Mouse (Mus musculus) ES-Bruce4 (cell line): ENCODE data around the gene Tas2r119. TPM values are rescaled to one million over a fixed set of nuclear protein-coding genes. Genes with fewer than 3 reads are reported as not detected.
"Not testable (repeated sequence)": the region's sequence is repeated elsewhere in the genome, so short reads cannot be mapped to it uniquely, and the experiment has no call there.

Source experiments
- H3K27ac ChIP-seq: 2 replicates; pipeline ENCODE4 v1.5.1; 2012; ENCODE audit warnings: low read length, inconsistent platforms; ENCODE audit not compliant: insufficient read depth
- H3K27me3 ChIP-seq: 2 replicates; pipeline ENCODE4 v1.6.1; 2012; ENCODE audit warnings: mild to moderate bottlenecking, low read length, inconsistent platforms; ENCODE audit not compliant: control insufficient read depth, poor library complexity, insufficient read depth, severe bottlenecking
- H3K36me3 ChIP-seq: 2 replicates; pipeline ENCODE4 v1.6.1; 2012; ENCODE audit warnings: inconsistent platforms, mild to moderate bottlenecking, low read length, moderate library complexity; ENCODE audit not compliant: control insufficient read depth, poor library complexity, insufficient read depth, severe bottlenecking
- H3K4me1 ChIP-seq: one replicate; pipeline ENCODE4 v1.8.1; 2011; ENCODE audit warnings: low read length; ENCODE audit not compliant: control insufficient read depth, insufficient read depth
- H3K4me3 ChIP-seq: 2 replicates; pipeline ENCODE4 v1.5.1; 2011; ENCODE audit warnings: low read depth, mild to moderate bottlenecking, low read length
- H3K9ac ChIP-seq: 2 replicates; pipeline ENCODE4 v1.6.1; 2012; ENCODE audit warnings: low read depth, mild to moderate bottlenecking, inconsistent platforms; ENCODE audit not compliant: poor library complexity, severe bottlenecking
- H3K9me3 ChIP-seq: replicated peaks from 2 replicates; pipeline ENCODE4 v1.6.1; 2012; ENCODE audit warnings: mild to moderate bottlenecking, low read length, inconsistent platforms; ENCODE audit not compliant: control insufficient read depth, poor library complexity, insufficient read depth, severe bottlenecking
- CTCF ChIP-seq: IDR thresholded peaks from one replicate; pipeline ENCODE4 v1.8.1; 2011; ENCODE audit warnings: low read depth, low read length
- EP300 ChIP-seq: IDR thresholded peaks from 2 replicates; pipeline ENCODE4 v1.6.1; 2011; ENCODE audit warnings: low read depth, low read length; ENCODE audit not compliant: insufficient read depth
- POLR2A ChIP-seq: IDR thresholded peaks from one replicate; pipeline ENCODE4 v1.8.1; 2011; ENCODE audit warnings: low read length; ENCODE audit not compliant: insufficient read depth
- polyA plus RNA-seq: library from polyadenylated mRNA; stranded (reverse); fragments of >200 nt; gene quantifications from 2 replicates; pipeline ENCODE4 v1.2.4, GENCODE M21; 2011; ENCODE audit warnings: low read depth; ENCODE audit not compliant: missing spikeins, insufficient read depth, insufficient read length

The Tas2r119 gene
- polyA plus RNA-seq, 1 experiment, result not detected

- H3K36me3 ChIP-seq, result no peaks in the 10 kb centered on the region
- H3K9me3 ChIP-seq, result no peaks in the 10 kb centered on the region
- no peak overlapping the region for H3K27ac ChIP-seq
- no peak for TF ChIP-seq CTCF
- no peak for TF ChIP-seq POLR2A
- no peak for TF ChIP-seq EP300
- no peaks in the 10 kb centered on the region for H3K27me3 ChIP-seq
- no peak overlapping the region for H3K9ac ChIP-seq
- no peak overlapping the region for H3K4me3 ChIP-seq
- H3K4me1 ChIP-seq, result no peaks in the 10 kb centered on the region
Observed at GRCm38 (mm10) chr15:32198561-32198960, 21.5 kb downstream of the Tas2r119 start.

- Histone ChIP-seq H3K27me3 (no peaks in the 10 kb centered on the region), H3K9ac (no peak overlapping the region), H3K36me3 (no peaks in the 10 kb centered on the region), H3K27ac (no peak overlapping the region), H3K9me3 (no peaks in the 10 kb centered on the region), H3K4me3 (no peak overlapping the region), H3K4me1 (no peaks in the 10 kb centered on the region)
- no peak for TF ChIP-seq POLR2A
- no peak for TF ChIP-seq EP300
- no peak for TF ChIP-seq CTCF
Observed at GRCm38 (mm10) chr15:32203242-32203641, 26.2 kb downstream of the Tas2r119 start.

GRCm38 (mm10) chr15:32204908-32205307 lies 27.8 kb downstream of the Tas2r119 start:
- no peaks in the 10 kb centered on the region for H3K9me3 ChIP-seq
- H3K36me3 ChIP-seq, result no peaks in the 10 kb centered on the region
- no peak overlapping the region for H3K27ac ChIP-seq
- no peak overlapping the region for H3K4me3 ChIP-seq
- H3K9ac ChIP-seq, result no peak overlapping the region
- TF ChIP-seq POLR2A (no peak), EP300 (no peak), CTCF (no peak)
- H3K4me1 ChIP-seq, result no peaks in the 10 kb centered on the region
- H3K27me3 ChIP-seq, result no peaks in the 10 kb centered on the region

- not testable (repeated sequence) for H3K4me3 ChIP-seq, H3K27ac ChIP-seq, H3K36me3 ChIP-seq, H3K9ac ChIP-seq, H3K27me3 ChIP-seq, H3K9me3 ChIP-seq, H3K4me1 ChIP-seq
Observed at GRCm38 (mm10) chr15:32214687-32215086, 37.6 kb downstream of the Tas2r119 start.

GRCm38 (mm10) chr15:32223028-32223427 lies 45.9 kb downstream of the Tas2r119 start:
- H3K9ac ChIP-seq, result no peak overlapping the region
- H3K36me3 ChIP-seq, result no peaks in the 10 kb centered on the region
- no peak overlapping the region for H3K27ac ChIP-seq
- no peaks in the 10 kb centered on the region for H3K9me3 ChIP-seq
- H3K4me1 ChIP-seq, result no peaks in the 10 kb centered on the region
- no peak overlapping the region for H3K4me3 ChIP-seq
- H3K27me3 ChIP-seq, result no peaks in the 10 kb centered on the region
- TF ChIP-seq CTCF (no peak), EP300 (no peak)

- Histone ChIP-seq H3K9ac (no peak overlapping the region), H3K4me3 (no peak overlapping the region), H3K36me3 (no peaks in the 10 kb centered on the region), H3K27ac (no peak overlapping the region), H3K9me3 (no peaks in the 10 kb centered on the region), H3K4me1 (no peaks in the 10 kb centered on the region), H3K27me3 (no peaks in the 10 kb centered on the region)
- TF ChIP-seq POLR2A (no peak), CTCF (no peak), EP300 (no peak)
Observed at GRCm38 (mm10) chr15:32225394-32225793, 48.3 kb downstream of the Tas2r119 start.

- no peaks in the 10 kb centered on the region for H3K9me3 ChIP-seq
- H3K9ac ChIP-seq, result no peak overlapping the region
- TF ChIP-seq CTCF (no peak), EP300 (no peak), POLR2A (no peak)
Observed at GRCm38 (mm10) chr15:32226381-32226780, 49.3 kb downstream of the Tas2r119 start.

More at GRCm38 (mm10) chr15:32226381-32226780, 49.3 kb downstream of the Tas2r119 start:
- H3K27me3 ChIP-seq, result no peaks in the 10 kb centered on the region
- no peaks in the 10 kb centered on the region for H3K4me1 ChIP-seq
- no peak overlapping the region for H3K4me3 ChIP-seq
- H3K36me3 ChIP-seq, result no peaks in the 10 kb centered on the region
- no peak overlapping the region for H3K27ac ChIP-seq
